Mouse (Mus musculus): ENCODE data around the gene Pqbp1. TPM values are rescaled to one million over a fixed set of nuclear protein-coding genes. Genes with fewer than 3 reads are reported as not detected.
"Not testable (repeated sequence)": the region's sequence is repeated elsewhere in the genome, so short reads cannot be mapped to it uniquely, and the experiment has no call there.

Pqbp1 gene
- polyA plus RNA-seq, 1 experiment from 2014 or later = 162 TPM

DNA sequence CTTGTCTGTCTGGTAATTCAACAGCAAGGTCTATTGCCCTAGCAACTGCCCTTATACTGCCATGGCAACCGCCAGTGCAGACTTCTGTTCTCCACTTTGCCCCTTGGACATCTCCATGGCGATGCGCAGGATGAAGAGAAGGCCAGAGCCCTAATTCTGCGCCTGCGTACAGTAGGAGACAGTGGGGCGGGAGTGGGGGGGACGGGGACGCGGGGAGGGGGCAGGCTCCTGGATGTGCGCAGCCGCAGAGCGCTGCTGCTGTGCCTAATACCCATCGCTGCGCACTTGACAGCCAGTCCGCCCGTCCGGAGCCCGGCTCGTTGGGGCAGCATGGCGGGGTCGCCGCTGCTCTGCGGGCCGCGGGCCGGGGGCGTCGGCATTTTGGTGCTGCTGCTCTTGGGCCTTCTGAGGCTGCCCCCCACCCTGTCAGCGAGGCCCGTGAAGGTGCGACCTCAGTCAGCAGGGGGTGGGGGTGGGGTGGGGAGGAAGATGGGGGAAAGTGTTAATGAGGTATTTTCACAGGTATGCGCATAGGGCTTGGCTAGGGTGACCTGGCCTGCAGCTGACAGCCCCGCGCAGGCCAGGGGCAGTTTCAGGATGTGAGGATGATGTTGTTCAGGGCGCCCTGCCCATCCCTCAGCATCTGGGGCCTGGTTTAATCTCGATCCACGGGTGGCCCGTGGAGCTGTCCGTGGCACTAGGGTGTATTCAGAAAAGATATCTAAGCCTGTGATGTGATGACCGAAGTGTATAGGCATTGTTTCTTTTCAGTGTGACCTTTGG, 20.7 kb upstream of the Pqbp1 start, which contains the start of gene Pcsk1n:
Pcsk1n (plus strand) TSS at position 222 of the 783 bp plus-strand sequence.
- Histone ChIP-seq H3K27me3 (peaks cover 49% of the 10 kb centered on the region), H3K36me3 (no peaks in the 10 kb centered on the region), H3K4me1 (no peaks in the 10 kb centered on the region), H3K9ac (no peak within 1 kb of the TSS; the same call in 1 of the 2 replicates), H3K27ac (no peak within 1 kb of the TSS), H3K9me3 (no peaks in the 10 kb centered on the region), H3K4me3 (peak within 1 kb of the TSS; percentile 25), H3K4me2 (replicated peaks) (peak within 1 kb of the TSS; percentile 50)
- peak; percentile 65; the same call in 1 of the 2 replicates for ATAC-seq (ENCODE audit: insufficient number of reproducible peaks, insufficient read depth, low FRiP score, low TSS enrichment)
- WGBS = 11% methylated on average over 39 of the region's 40 CpGs

DNA sequence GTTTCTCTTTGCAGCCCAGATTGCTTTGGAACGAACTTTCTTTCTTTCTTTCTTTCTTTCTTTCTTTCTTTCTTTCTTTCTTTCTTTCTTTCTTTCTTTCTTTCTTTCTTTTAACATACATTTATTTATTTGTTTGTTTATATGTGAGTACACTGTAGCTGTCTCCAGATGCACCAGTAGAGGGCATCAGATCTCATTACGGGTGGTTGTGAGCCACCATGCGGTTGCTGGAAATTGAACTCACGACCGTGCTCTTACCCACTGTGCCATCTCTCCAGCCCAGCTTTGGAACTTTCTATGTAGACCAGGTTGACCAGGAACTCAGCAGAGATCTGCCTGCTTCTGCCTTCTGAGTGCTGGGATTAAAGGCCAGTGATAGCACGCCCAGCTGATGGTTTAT, 18.9 kb upstream of the Pqbp1 start:
- not testable (repeated sequence) for H3K36me3 ChIP-seq; H3K4me3 ChIP-seq; H3K4me2 ChIP-seq (replicated peaks); H3K4me1 ChIP-seq; H3K9me3 ChIP-seq; H3K9ac ChIP-seq; H3K27ac ChIP-seq; ATAC-seq (ENCODE audit: insufficient number of reproducible peaks, insufficient read depth, low FRiP score, low TSS enrichment)
- WGBS = 70% methylated on average over 6 of the region's 6 CpGs
- H3K27me3 ChIP-seq = peaks cover 38% of the 10 kb centered on the region

DNA sequence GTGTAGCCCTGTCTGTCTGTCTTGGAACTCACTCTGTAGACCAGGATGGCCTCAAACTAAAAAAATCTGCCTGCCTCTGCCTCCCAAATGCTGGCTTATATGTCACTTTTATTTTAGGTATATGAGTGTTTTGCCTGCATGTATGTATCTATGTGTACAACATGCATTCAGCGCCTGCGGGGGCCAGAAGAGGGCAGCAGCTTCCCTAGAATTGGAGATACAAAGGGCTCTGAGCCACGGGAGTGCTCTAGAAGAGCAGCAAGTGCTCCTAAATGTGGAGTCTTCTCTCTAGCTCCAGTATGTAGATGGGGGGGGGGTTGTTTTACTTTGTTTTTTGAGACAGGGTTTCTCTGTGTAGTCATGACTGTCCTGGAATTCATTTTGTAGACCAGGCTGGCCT, 16.6 kb upstream of the Pqbp1 start:
- not testable (repeated sequence) for H3K9me3 ChIP-seq; H3K9ac ChIP-seq; H3K4me1 ChIP-seq; H3K4me3 ChIP-seq; H3K27ac ChIP-seq; H3K4me2 ChIP-seq (replicated peaks); ATAC-seq (ENCODE audit: insufficient number of reproducible peaks, insufficient read depth, low FRiP score, low TSS enrichment); H3K36me3 ChIP-seq
- H3K27me3 ChIP-seq = peaks cover 17% of the 10 kb centered on the region
- 22% methylated on average over 3 of the region's 3 CpGs for WGBS

DNA sequence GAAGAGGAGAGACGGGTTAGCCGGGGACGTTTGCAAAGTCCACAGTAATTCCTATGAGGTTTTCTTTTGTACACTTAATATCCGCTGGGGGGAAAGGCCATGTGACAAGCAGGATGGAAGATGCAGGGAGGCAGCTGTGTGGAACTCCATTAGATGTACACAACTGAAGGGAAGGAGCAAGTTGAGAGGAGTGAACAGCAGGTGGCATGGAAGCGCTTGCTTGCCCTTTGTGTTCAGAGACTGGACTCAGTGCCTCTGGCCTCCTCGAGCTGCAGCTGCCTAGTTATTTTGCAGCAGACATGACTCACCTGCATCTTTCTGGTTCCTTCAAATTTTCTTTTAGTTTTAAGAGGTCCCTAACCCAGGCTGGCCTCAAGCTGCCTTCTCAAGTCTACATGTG, 11.4 kb upstream of the Pqbp1 start:
- 49% methylated on average over 6 of the region's 6 CpGs for WGBS
- Histone ChIP-seq H3K9me3 (no peaks in the 10 kb centered on the region), H3K9ac (no peak overlapping the region), H3K4me3 (no peak overlapping the region), H3K4me1 (no peaks in the 10 kb centered on the region), H3K4me2 (replicated peaks) (no peak overlapping the region), H3K27ac (no peak overlapping the region), H3K36me3 (peaks cover 4% of the 10 kb centered on the region), H3K27me3 (no peaks in the 10 kb centered on the region)
- ATAC-seq (ENCODE audit: insufficient number of reproducible peaks, insufficient read depth, low FRiP score, low TSS enrichment) = no peak

DNA sequence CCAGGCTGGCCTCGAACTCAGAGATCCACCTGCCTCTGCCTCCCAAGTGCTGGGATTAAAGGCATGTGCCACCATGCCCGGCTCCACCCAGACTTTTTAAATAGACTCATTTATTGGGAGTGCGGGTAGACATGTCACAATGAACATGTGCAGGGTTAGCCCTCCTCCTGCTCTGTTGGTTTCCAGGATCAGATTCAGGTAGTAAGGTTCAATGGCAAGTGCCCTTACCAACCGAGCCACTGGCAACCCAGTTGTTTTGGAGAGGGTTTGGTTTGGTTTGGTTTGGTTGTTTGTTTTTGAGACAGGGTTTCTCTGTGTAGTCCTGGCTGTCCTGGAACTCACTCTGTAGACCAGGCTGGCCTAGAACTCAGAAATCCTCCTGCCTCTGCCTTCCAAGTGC, 10.2 kb upstream of the Pqbp1 start, which contains the start of gene Gm10490:
Gm10490 (plus strand) TSS at position 301 of the 400 bp plus-strand sequence.
- not testable (repeated sequence) for H3K4me2 ChIP-seq (replicated peaks); H3K9me3 ChIP-seq; H3K4me3 ChIP-seq; ATAC-seq (ENCODE audit: insufficient number of reproducible peaks, insufficient read depth, low FRiP score, low TSS enrichment); H3K4me1 ChIP-seq; H3K27ac ChIP-seq; H3K9ac ChIP-seq; H3K36me3 ChIP-seq; H3K27me3 ChIP-seq
- 90% methylated on average over 4 of the region's 4 CpGs for WGBS

DNA sequence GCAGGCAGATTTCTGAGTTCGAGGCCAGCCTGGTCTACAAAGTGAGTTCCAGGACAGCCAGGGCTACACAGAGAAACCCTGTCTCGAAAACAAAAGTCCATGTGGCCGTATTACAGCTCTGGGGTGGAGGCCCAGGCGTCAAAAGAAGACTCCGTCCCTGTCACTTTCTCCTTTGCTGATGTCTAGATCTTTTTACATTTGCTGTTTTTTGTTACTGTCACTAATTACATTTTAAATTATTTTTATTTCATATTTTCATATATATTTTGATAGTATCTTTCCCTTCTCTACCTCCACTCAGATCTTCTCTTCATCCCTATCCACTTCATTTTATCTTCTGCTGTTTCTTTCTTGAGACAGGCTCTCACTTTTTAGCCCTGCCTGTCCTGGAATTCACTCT, 8.7 kb upstream of the Pqbp1 start, which contains the start of gene Gm10491:
Gm10491 (minus strand) TSS at position 101 of the 400 bp plus-strand sequence.
- Histone ChIP-seq H3K9me3 (no peaks in the 10 kb centered on the region), H3K4me2 (replicated peaks) (no peak within 1 kb of the TSS), H3K36me3 (peaks cover 4% of the 10 kb centered on the region), H3K9ac (no peak within 1 kb of the TSS), H3K27me3 (no peaks in the 10 kb centered on the region), H3K4me3 (no peak within 1 kb of the TSS), H3K4me1 (no peaks in the 10 kb centered on the region), H3K27ac (no peak within 1 kb of the TSS)
- 89% methylated on average over 5 of the region's 5 CpGs for WGBS
- ATAC-seq (ENCODE audit: insufficient number of reproducible peaks, insufficient read depth, low FRiP score, low TSS enrichment) = no peak

DNA sequence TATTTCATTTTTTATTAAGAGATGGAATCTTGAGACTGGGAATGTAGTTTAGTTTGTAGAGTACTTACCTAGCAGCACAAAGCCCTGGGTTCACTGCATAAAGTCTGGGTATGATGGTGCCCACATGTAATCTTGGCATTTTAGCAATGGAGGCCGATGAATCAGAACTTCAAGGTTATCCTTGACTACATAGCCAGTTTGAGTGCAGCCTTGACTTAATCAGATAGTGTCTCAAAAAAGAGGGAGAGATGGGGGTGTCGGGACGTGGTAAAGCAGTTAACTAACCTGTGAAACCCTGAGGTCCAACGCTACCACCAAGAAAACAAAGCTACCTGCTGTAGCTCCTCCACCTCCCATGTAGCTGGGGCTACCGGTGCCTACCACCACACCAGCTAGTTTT, 5.4 kb upstream of the Pqbp1 start:
- Histone ChIP-seq H3K4me1 (no peaks in the 10 kb centered on the region), H3K36me3 (peaks cover 4% of the 10 kb centered on the region), H3K4me2 (replicated peaks) (no peak overlapping the region), H3K9me3 (no peaks in the 10 kb centered on the region), H3K4me3 (no peak overlapping the region), H3K9ac (no peak overlapping the region), H3K27ac (no peak overlapping the region), H3K27me3 (no peaks in the 10 kb centered on the region)
- no peak for ATAC-seq (ENCODE audit: insufficient number of reproducible peaks, insufficient read depth, low FRiP score, low TSS enrichment)
- WGBS = 95% methylated on average over 5 of the region's 5 CpGs

DNA sequence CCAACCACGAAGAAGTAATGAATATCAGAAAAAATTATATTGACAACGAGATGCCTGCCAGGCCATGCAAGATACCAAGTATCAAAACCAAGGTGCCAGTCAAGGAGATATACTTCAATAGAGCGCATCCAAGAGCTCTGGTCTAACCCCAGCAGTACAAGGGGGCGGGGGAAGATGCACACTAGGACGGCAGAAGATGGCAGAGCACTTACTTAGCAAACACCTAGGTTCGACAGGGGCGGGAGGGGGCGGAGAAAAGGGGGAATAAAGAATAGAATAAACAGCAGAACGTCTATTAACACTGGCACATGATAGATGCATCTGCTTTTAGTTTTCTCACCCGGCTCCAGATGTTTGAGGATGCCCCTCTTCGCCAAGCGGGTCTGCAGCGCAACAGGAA, 858 bp downstream of the Pqbp1 start:
- H3K4me1 ChIP-seq = peaks cover 4% of the 10 kb centered on the region; the same call in 1 of the 2 replicates
- peak overlapping the region; percentile 48; the same call in 1 of the 2 replicates for H3K9ac ChIP-seq
- peak overlapping the region; percentile 52 for H3K4me3 ChIP-seq
- no peaks in the 10 kb centered on the region for H3K27me3 ChIP-seq
- H3K4me2 ChIP-seq (replicated peaks) = peak overlapping the region; percentile 53
- H3K36me3 ChIP-seq = peaks cover 4% of the 10 kb centered on the region; the same call in 1 of the 2 replicates
- no peaks in the 10 kb centered on the region for H3K9me3 ChIP-seq
- ATAC-seq (ENCODE audit: insufficient number of reproducible peaks, insufficient read depth, low FRiP score, low TSS enrichment) = no peak
- WGBS = 37% methylated on average over 13 of the region's 13 CpGs
- no peak overlapping the region for H3K27ac ChIP-seq

DNA sequence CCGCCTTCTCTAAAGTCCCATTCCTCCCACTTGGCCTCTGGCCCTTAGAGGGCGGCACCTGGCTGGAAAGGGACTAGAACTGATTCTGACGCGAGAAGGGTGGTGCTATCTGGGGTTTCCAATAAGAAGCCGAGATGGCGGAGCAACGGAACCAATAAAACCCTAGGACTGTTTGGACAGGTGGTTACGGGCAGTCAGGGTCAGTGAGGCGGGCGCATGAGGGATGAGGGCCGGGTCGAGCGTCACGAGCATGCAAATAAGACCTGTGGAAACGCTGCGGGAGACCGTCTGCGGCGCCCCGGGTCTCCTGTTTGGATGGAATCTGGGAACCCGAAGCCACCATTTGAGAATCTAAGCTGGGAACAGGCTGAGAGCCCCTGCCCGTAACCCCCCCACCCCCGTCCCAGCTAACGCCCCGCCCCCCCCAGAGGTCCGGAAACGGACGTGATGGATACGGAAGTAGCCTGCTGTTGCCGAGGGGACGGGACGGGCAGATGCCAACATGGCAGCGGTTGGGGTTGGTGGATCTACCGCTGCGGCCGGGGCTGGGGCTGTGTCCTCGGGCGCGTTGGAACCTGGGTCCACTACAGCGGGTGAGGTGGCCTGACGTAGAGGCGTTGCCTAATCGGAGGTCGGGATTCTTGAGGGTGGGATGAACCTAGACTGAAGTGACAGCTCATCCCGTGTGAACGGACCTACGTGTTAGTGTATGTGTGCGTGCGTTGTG, 15.1 kb downstream of the Pqbp1 start, which contains the start of gene Slc35a2:
Slc35a2 (plus strand) TSS at position 188 of the 727 bp plus-strand sequence.
- Histone ChIP-seq H3K9me3 (no peaks in the 10 kb centered on the region), H3K4me2 (replicated peaks) (peak within 1 kb of the TSS; percentile 59), H3K4me3 (peak within 1 kb of the TSS; percentile 58), H3K36me3 (0 out of 2 replicates have a peak, but pooled peaks cover 3% of the 10 kb centered on the region), H3K4me1 (peaks cover 3% of the 10 kb centered on the region; the same call in 1 of the 2 replicates), H3K9ac (peak within 1 kb of the TSS; percentile 19), H3K27ac (peak within 1 kb of the TSS; percentile 61; the same call in 1 of the 2 replicates), H3K27me3 (no peaks in the 10 kb centered on the region)
- ATAC-seq (ENCODE audit: insufficient number of reproducible peaks, insufficient read depth, low FRiP score, low TSS enrichment) = peak; percentile 82
- 21% methylated on average over 47 of the region's 49 CpGs for WGBS

DNA sequence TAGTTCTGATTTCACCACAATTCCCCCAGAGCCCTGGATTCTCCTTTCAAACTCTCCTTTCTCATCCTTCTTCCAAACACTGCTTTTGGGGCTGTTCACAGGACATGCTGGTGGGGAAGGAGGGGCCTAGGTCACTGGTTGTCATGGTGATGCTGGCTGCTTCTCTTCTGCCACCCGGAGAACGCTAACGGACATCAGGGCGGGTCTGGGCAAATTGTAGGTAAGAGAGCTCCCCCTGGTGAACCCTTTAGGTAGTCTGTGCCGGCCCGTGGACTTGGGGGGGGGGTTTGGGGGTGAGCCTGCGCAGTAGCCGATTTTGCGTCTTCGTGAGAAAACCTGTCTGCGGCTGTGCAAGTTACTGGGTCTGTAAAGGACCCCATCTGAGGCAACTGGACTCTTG, 19.2 kb downstream of the Pqbp1 start:
- no peaks in the 10 kb centered on the region for H3K27me3 ChIP-seq
- H3K4me2 ChIP-seq (replicated peaks) = peak overlapping the region; percentile 28
- no peak overlapping the region for H3K4me3 ChIP-seq
- H3K9me3 ChIP-seq = no peaks in the 10 kb centered on the region
- 15% methylated on average over 11 of the region's 11 CpGs for WGBS
- ATAC-seq (ENCODE audit: insufficient number of reproducible peaks, insufficient read depth, low FRiP score, low TSS enrichment) = no peak
- no peak overlapping the region for H3K9ac ChIP-seq
- no peaks in the 10 kb centered on the region for H3K36me3 ChIP-seq
- H3K4me1 ChIP-seq = peaks cover 1% of the 10 kb centered on the region; the same call in 1 of the 2 replicates
- no peak overlapping the region for H3K27ac ChIP-seq

DNA sequence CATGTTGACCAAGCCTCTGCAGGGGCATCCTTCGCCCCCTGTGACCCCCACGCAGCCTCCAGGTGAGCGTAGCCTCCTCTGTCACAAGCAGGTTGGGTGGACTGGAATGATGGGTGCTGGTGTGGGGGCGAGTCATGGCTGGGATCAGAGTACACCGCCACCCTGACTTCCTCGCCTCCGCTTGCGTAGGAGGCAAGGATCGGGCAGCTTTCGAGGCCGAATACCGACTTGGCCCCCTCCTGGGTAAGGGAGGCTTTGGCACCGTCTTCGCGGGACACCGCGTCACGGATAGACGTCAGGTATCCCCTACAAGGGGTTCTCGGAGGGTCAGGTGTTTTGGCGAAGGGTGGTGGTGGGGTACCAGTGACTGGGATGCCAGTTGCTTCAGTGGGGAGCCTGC, 20.6 kb downstream of the Pqbp1 start:
- peak overlapping the region; percentile 27; the same call in 1 of the 2 replicates for H3K9ac ChIP-seq
- no peak overlapping the region for H3K27ac ChIP-seq
- no peaks in the 10 kb centered on the region for H3K4me1 ChIP-seq
- H3K4me2 ChIP-seq (replicated peaks) = peak overlapping the region; percentile 76
- peak overlapping the region; percentile 46 for H3K4me3 ChIP-seq
- H3K27me3 ChIP-seq = no peaks in the 10 kb centered on the region
- no peaks in the 10 kb centered on the region for H3K9me3 ChIP-seq
- WGBS = 34% methylated on average over 21 of the region's 21 CpGs
- H3K36me3 ChIP-seq = peaks cover 2% of the 10 kb centered on the region; the same call in 1 of the 2 replicates
- ATAC-seq (ENCODE audit: insufficient number of reproducible peaks, insufficient read depth, low FRiP score, low TSS enrichment) = no peak

All from embryonic facial prominence, embryonic 12.5 days (tissue).